Mouse (Mus musculus) adrenal gland, postnatal 14 days (tissue): ENCODE measurements at regions not wholly inside any gene's neighbourhood (a gene's known extent, or its start where the extent isn't known, plus 50 kb on each side); places are given as distances from the start of the nearest gene placed in this dataset.

ENCODE experiments used
- DNase-seq: peaks from one replicate; pipeline ENCODE4 v3.0.0; 2021; ENCODE audit warnings: mixed read lengths

- DNase-seq = no peak
These were observed 115.0 kb downstream of the D3Ertd751e start for GRCm38 (mm10) chr3:41857446-41857845.

- DNase-seq = no peak
These were observed 120.3 kb downstream of the D3Ertd751e start for GRCm38 (mm10) chr3:41862674-41863073.

- no peak for DNase-seq
These were observed 166.5 kb downstream of the D3Ertd751e start for GRCm38 (mm10) chr3:41908952-41909351.

GRCm38 (mm10) chr3:41913190-41913589 lies 170.8 kb downstream of the D3Ertd751e start:
- DNase-seq = no peak

- peak; percentile 5 for DNase-seq
These were observed 197.4 kb downstream of the D3Ertd751e start for GRCm38 (mm10) chr3:41939843-41940242.

- DNase-seq = peak; percentile 22
These were observed 200.6 kb downstream of the D3Ertd751e start for GRCm38 (mm10) chr3:41942964-41943363.

- no peak for DNase-seq
These were observed 207.0 kb downstream of the D3Ertd751e start for GRCm38 (mm10) chr3:41949404-41949803.

- DNase-seq = no peak
These were observed 215.0 kb downstream of the D3Ertd751e start for GRCm38 (mm10) chr3:41957385-41957784.

GRCm38 (mm10) chr3:41960209-41960608 lies 217.8 kb downstream of the D3Ertd751e start:
- DNase-seq = no peak

GRCm38 (mm10) chr3:41962923-41963322 lies 220.5 kb downstream of the D3Ertd751e start:
- DNase-seq = no peak

- DNase-seq = no peak
These were observed 264.4 kb downstream of the D3Ertd751e start for GRCm38 (mm10) chr3:42006672-42007265.

- DNase-seq = no peak
These were observed 280.8 kb downstream of the D3Ertd751e start for GRCm38 (mm10) chr3:42023187-42023586.

GRCm38 (mm10) chr3:42039632-42040031 lies 297.2 kb downstream of the D3Ertd751e start:
- DNase-seq = no peak

GRCm38 (mm10) chr3:42040270-42040812 lies 297.9 kb downstream of the D3Ertd751e start:
- DNase-seq = no peak

- no peak for DNase-seq
These were observed 298.5 kb downstream of the D3Ertd751e start for GRCm38 (mm10) chr3:42040959-42041358.

- DNase-seq = no peak
These were observed 315.0 kb downstream of the D3Ertd751e start for GRCm38 (mm10) chr3:42057286-42057868.

GRCm38 (mm10) chr3:42065093-42065935 lies 322.9 kb downstream of the D3Ertd751e start:
- no peak for DNase-seq

- DNase-seq = no peak
These were observed 323.6 kb downstream of the D3Ertd751e start for GRCm38 (mm10) chr3:42065962-42066361.

- DNase-seq = no peak
These were observed 324.6 kb downstream of the D3Ertd751e start for GRCm38 (mm10) chr3:42067036-42067435.

GRCm38 (mm10) chr3:42074532-42075287 lies 332.3 kb downstream of the D3Ertd751e start:
- peak; percentile 8 for DNase-seq

- peak; percentile 47 for DNase-seq
These were observed 368.8 kb downstream of the D3Ertd751e start for GRCm38 (mm10) chr3:42110976-42111847.
